Mouse (Mus musculus) gastrocnemius, postnatal 25 days (tissue): ENCODE data around the gene Hmgb4. TPM values are rescaled to one million over a fixed set of nuclear protein-coding genes. Genes with fewer than 3 reads are reported as not detected.
A peak's percentile ranks its signal among the peaks of the same experiment; 100 is the strongest.

Experiments used
- DNase-seq: peaks from one replicate; pipeline ENCODE4 v3.0.0; 2022
- long read RNA-seq, 2 experiments: library from polyadenylated mRNA; stranded (forward); transcript quantifications; one replicate each; pipeline ENCODE4 v2.0.0; 2021
- total RNA-seq, 2 experiments: library from RNA; stranded (reverse); gene quantifications; 1 replicate in 1 of 2; 2 replicates in 1 of 2; pipeline ENCODE4 v1.2.3; 2021

Hmgb4 gene
- not detected for total RNA-seq
- long read RNA-seq, experiment 1: 0 reads
- long read RNA-seq, experiment 2: 0 reads

GRCm38 (mm10) chr4:128260907-128261560, at the start of gene Hmgb4:
Gene Hmgb4 (minus strand): TSS chr4:128260957.
- DNase-seq: no peak

GRCm38 (mm10) chr4:128306011-128306410, 45.3 kb upstream of the Hmgb4 start:
- no peak for DNase-seq

GRCm38 (mm10) chr4:128304049-128304448, 43.3 kb upstream of the Hmgb4 start:
- no peak for DNase-seq

- no peak for DNase-seq
Measured at GRCm38 (mm10) chr4:128288095-128288494, 27.3 kb upstream of the Hmgb4 start.

- no peak for DNase-seq
Measured at GRCm38 (mm10) chr4:128285009-128285408, 24.3 kb upstream of the Hmgb4 start.

- no peak for DNase-seq
Measured at GRCm38 (mm10) chr4:128275586-128275985, 14.8 kb upstream of the Hmgb4 start.

GRCm38 (mm10) chr4:128275116-128275515, 14.4 kb upstream of the Hmgb4 start:
- no peak for DNase-seq

- DNase-seq: no peak
Measured at GRCm38 (mm10) chr4:128273146-128273545, 12.4 kb upstream of the Hmgb4 start.

- DNase-seq: peak; percentile 65
Measured at GRCm38 (mm10) chr4:128272501-128272900, 11.7 kb upstream of the Hmgb4 start.

GRCm38 (mm10) chr4:128270931-128271330, 10.2 kb upstream of the Hmgb4 start:
- DNase-seq: no peak

- DNase-seq: no peak
Measured at GRCm38 (mm10) chr4:128270177-128270576, 9.4 kb upstream of the Hmgb4 start.

GRCm38 (mm10) chr4:128269261-128269875, 8.6 kb upstream of the Hmgb4 start:
- DNase-seq: peak; percentile 13

GRCm38 (mm10) chr4:128265341-128265740, 4.6 kb upstream of the Hmgb4 start:
- DNase-seq: no peak

GRCm38 (mm10) chr4:128264491-128264890, 3.7 kb upstream of the Hmgb4 start:
- DNase-seq: no peak

- no peak for DNase-seq
Measured at GRCm38 (mm10) chr4:128259211-128259610, 1.5 kb downstream of the Hmgb4 start.

- DNase-seq: no peak
Measured at GRCm38 (mm10) chr4:128248676-128249075, 12.1 kb downstream of the Hmgb4 start.

- DNase-seq: no peak
Measured at GRCm38 (mm10) chr4:128245201-128245600, 15.6 kb downstream of the Hmgb4 start.

GRCm38 (mm10) chr4:128241854-128242356, 18.9 kb downstream of the Hmgb4 start:
- no peak for DNase-seq

- no peak for DNase-seq
Measured at GRCm38 (mm10) chr4:128241075-128241853, 19.5 kb downstream of the Hmgb4 start.

- DNase-seq: no peak
Measured at GRCm38 (mm10) chr4:128239113-128239512, 21.6 kb downstream of the Hmgb4 start.

GRCm38 (mm10) chr4:128233458-128233857, 27.3 kb downstream of the Hmgb4 start:
- no peak for DNase-seq

GRCm38 (mm10) chr4:128227377-128228316, 33.1 kb downstream of the Hmgb4 start:
- DNase-seq: no peak
